1 mouse cellular context compared by ENCODE assay signal in the genomic region with DNA sequence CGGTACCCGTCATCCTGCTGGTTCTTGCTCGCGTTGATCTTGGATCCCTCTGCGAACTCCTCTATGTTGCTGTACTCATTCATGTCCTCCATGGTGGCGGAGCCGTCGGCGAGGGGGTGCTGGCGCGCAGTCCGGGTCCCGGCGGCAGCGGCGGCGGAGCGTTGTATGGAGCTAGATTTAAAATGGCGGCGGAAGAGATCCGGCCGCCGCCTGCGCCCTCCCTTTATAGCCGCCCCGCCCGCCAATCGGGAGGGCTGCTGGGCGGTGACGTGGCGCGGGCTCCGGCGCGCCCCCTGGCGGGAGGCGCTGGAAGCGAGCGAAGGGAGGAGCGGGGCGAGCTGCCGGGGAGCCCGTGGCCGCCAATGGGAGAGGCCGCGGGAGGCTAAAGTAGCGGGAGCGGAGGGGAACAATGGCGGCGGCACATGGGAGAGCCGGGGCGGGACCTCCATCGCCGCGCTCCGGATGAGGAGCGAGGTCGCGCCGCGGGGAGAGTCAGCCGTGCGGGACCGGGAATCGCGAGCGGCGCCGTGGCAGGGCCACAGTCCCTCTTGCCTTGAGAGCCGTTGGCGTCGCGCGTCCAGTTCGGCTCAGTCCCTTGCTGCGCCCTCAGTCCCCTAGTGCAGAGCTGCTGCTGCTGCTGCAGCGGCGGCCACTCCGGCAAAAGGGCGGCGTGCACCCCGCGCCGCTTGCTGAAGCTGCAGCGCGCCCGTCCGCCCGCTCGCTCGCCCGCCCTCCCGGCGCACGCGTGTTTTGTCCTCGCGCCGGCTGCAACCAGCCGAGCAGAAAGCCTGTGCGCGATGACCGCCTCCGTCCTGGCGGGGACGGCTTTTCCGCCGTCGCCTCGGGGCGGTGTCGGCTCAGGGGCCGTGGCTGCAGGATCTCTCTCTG.
TF ChIP-seq lines count a peak whose summit lies in the region.

No protein-coding gene starts in this region.

TF ChIP-seq in MEL, 35 proteins besides CTCF, POLR2A, EP300 and RAD21 (continued from another document):
- TF ChIP-seq MYC (IDR thresholded peaks at IDR 0.05; ENCODE audit: low read depth, low read length) (peak; percentile 63; the same call in 1 of the 2 replicates), KAT2A (conservative IDR thresholded peaks at IDR 0.05; ENCODE audit: low read depth, low read length) (no peak), USF1 (IDR thresholded peaks at IDR 0.05; ENCODE audit: low read depth, low read length) (peak; percentile 33; the same call in 1 of the 2 replicates), MEF2A (IDR thresholded peaks at IDR 0.05; ENCODE audit: extremely low read depth, insufficient replicate concordance, low read depth, low read length, poor library complexity, severe bottlenecking) (no peak), ZMIZ1 (IDR thresholded peaks at IDR 0.05; ENCODE audit: low read depth, low read length) (peak; percentile 82), SIN3A (IDR thresholded peaks at IDR 0.05; ENCODE audit: low read length) (peak; percentile 61; the same call in 1 of the 2 replicates), MAX (IDR thresholded peaks at IDR 0.05; ENCODE audit: low read length) (peak; percentile 84), RCOR1 (IDR thresholded peaks at IDR 0.05; ENCODE audit: low read depth, low read length) (no peak; the same call in 1 of the 2 replicates), ZC3H11A (IDR thresholded peaks at IDR 0.05; ENCODE audit: low read depth, low read length) (no peak), MAFK (IDR thresholded peaks at IDR 0.05; ENCODE audit: borderline replicate concordance, low read depth, low read length) (no peak), ZNF384 (IDR thresholded peaks at IDR 0.05; ENCODE audit: low read depth, low read length) (no peak), GABPA (IDR thresholded peaks at IDR 0.05; ENCODE audit: low read depth, low read length) (no peak), TBP (IDR thresholded peaks at IDR 0.05; ENCODE audit: low read depth, low read length) (peak; percentile 89), ELF1 (IDR thresholded peaks at IDR 0.05; ENCODE audit: low read depth, low read length) (no peak), ZKSCAN1 (IDR thresholded peaks at IDR 0.05; ENCODE audit: low read depth, low read length) (no peak), USF2 (IDR thresholded peaks at IDR 0.05; ENCODE audit: borderline replicate concordance in 1 of 2, insufficient read depth in 1 of 2, low read depth in 1 of 2, low read length in 2 of 2) (no peak), CHD2 (IDR thresholded peaks at IDR 0.05; ENCODE audit: low read length) (no peak), TAL1 (IDR thresholded peaks at IDR 0.05; ENCODE audit: low read length) (no peak), NELFE (IDR thresholded peaks at IDR 0.05; ENCODE audit: low read depth, low read length) (peak; percentile 94), UBTF (IDR thresholded peaks at IDR 0.05; ENCODE audit: borderline replicate concordance, insufficient read depth, low read depth, low read length) (0 out of 2 replicates have a peak, but pooled peaks have one; percentile 34), ETS1 (IDR thresholded peaks at IDR 0.05; ENCODE audit: low read depth, low read length) (no peak)
TF ChIP-seq in MEL: peak in this region for 14.
